Comparison of ENCODE assay signal across 24 mouse cellular contexts in the genomic region with DNA sequence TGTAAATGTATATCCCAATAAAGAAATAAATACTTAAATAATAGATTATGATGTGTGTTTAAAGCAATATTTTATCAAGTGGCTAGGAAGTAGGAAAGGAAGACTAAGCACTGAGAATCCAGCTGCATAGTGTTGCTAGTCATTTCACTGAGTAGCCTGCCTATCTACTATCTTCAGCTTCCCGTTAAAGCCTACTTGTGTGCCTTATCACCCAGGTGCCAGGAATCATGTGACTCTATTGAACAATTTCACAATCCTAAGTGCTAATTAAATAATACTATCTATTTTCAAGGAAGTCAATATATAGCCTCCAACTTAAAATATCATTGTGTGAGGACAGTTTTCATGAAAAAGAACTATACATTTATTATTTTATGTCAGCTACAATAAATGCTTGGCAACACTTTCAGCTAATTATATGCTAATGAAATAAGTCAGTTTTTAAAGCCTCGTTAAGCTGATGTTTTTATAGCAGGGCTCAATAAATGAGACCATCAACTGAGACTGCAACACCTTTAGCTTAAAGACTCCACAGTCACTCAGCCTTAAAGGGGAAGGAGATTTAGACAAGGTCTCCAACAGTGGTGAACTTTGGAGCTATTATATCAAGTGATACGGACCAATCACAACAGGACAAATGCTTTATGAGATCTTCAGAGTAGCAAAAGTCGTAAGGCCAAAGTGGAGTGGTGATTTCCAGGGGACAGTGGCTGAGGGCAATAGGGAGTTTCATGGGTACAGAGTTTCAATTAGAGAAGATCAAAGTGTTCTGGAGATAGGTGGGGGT.
A peak's percentile ranks its signal among the peaks of the same experiment; 100 is the strongest.
DNase-seq lines count a peak whose midpoint lies in the region; ATAC-seq and TF ChIP-seq lines count a peak whose summit lies in the region.
"Had no signal": no experiment of that assay in that cellular context is flagged by ENCODE, and none has a peak within 500 bp of the region (broad histone marks: within the 10 kb centered on the region; RNA-seq: fewer than 3 reads in every experiment).

No protein-coding gene starts in this region.

- TF ChIP-seq EP300 in MEL (IDR thresholded peaks at IDR 0.05; ENCODE audit: low read depth in 1 of 2, low read length in 2 of 2): peak; percentile 39 to 41; a peak in 2 of 4 replicates

- H3K4me1 ChIP-seq in MEL (ENCODE audit: control insufficient read depth in 1 of 2, insufficient read depth in 2 of 2, low read length in 2 of 2): no peaks in the 10 kb centered on the region
- H3K4me1 ChIP-seq in intestine, embryonic 16.5 days (ENCODE audit: control insufficient read depth, insufficient read depth, low read length): no peaks in the 10 kb centered on the region
- H3K4me1 ChIP-seq: embryonic facial prominence, embryonic 10.5 days; embryonic facial prominence, embryonic 13.5 days; forebrain, embryonic 12.5 days; forebrain, embryonic 15.5 days; hindbrain, embryonic 10.5 days; hindbrain, embryonic 13.5 days had no signal

- no peak overlapping the region for H3K4me2 ChIP-seq in intestine, embryonic 16.5 days (ENCODE audit: low read depth, low read length)
- H3K4me2 ChIP-seq: embryonic facial prominence, embryonic 13.5 days; forebrain, embryonic 12.5 days; forebrain, embryonic 15.5 days; heart, embryonic 11.5 days; hindbrain, embryonic 13.5 days had no signal

- H3K79me2 ChIP-seq in MEL (ENCODE audit: control insufficient read depth, insufficient read depth, low read length, poor library complexity): no peaks in the 10 kb centered on the region

- peak; percentile 8 for DNase-seq in 416B (ENCODE audit: low read depth)
- peak; percentile 16 for DNase-seq in MEL (ENCODE audit: low read depth, low spot score)
- DNase-seq in testis, postnatal 14 days (ENCODE audit: low spot score): no peak
- DNase-seq in kidney, adult 18-20 months: no peak
- DNase-seq: adrenal gland, adult 2 months; adrenal gland, postnatal 14 days; cerebellum, adult 11 months; cerebellum, adult 8-10 months; cerebellum, postnatal 10 days; cerebellum, postnatal 36 days; embryo, embryonic 11 days; gastrocnemius, postnatal 36 days; heart, postnatal 36 days had no signal

- no peaks in the 10 kb centered on the region for H3K9me3 ChIP-seq in MEL (replicated peaks; ENCODE audit: insufficient read depth, low read length)
- no peaks in the 10 kb centered on the region for H3K9me3 ChIP-seq in intestine, embryonic 16.5 days (ENCODE audit: control insufficient read depth, low read length)
- H3K9me3 ChIP-seq: embryonic facial prominence, embryonic 10.5 days; embryonic facial prominence, embryonic 13.5 days; forebrain, embryonic 12.5 days; forebrain, embryonic 15.5 days; hindbrain, embryonic 10.5 days; hindbrain, embryonic 13.5 days had no signal

- H3K4me3 ChIP-seq in MEL (ENCODE audit: control insufficient read depth in 1 of 2, insufficient read depth in 1 of 2, low read depth in 2 of 2, low read length in 2 of 2): no peak overlapping the region
- H3K4me3 ChIP-seq in intestine, embryonic 16.5 days (ENCODE audit: low read length): no peak overlapping the region
- H3K4me3 ChIP-seq: embryonic facial prominence, embryonic 10.5 days; embryonic facial prominence, embryonic 13.5 days; erythroblast, embryonic 14.5 days; forebrain, embryonic 12.5 days; forebrain, embryonic 15.5 days; hindbrain, embryonic 10.5 days; hindbrain, embryonic 13.5 days had no signal

- 52% methylated on average over 4 of the region's 4 CpGs for WGBS in intestine, embryonic 16.5 days

- H3K36me3 ChIP-seq in MEL (ENCODE audit: control insufficient read depth in 1 of 2, insufficient read depth in 2 of 2, low read length in 2 of 2): no peaks in the 10 kb centered on the region
- no peaks in the 10 kb centered on the region for H3K36me3 ChIP-seq in intestine, embryonic 16.5 days (ENCODE audit: control insufficient read depth, insufficient read depth, low read length)
- H3K36me3 ChIP-seq: embryonic facial prominence, embryonic 10.5 days; embryonic facial prominence, embryonic 13.5 days; forebrain, embryonic 12.5 days; forebrain, embryonic 15.5 days; hindbrain, embryonic 10.5 days; hindbrain, embryonic 13.5 days had no signal

- no peak for TF ChIP-seq POLR2A in MEL (IDR thresholded peaks at IDR 0.05; ENCODE audit: control insufficient read depth in 1 of 2, insufficient read depth in 1 of 2, low read depth in 1 of 2, low read length in 2 of 2, poor library complexity in 1 of 2)

- no peak overlapping the region for H3K9ac ChIP-seq in MEL (ENCODE audit: control insufficient read depth, low read depth, low read length, poor library complexity, severe bottlenecking)
- no peak overlapping the region for H3K9ac ChIP-seq in intestine, embryonic 16.5 days (ENCODE audit: low read depth, low read length)
- H3K9ac ChIP-seq: embryonic facial prominence, embryonic 13.5 days; forebrain, embryonic 12.5 days; forebrain, embryonic 15.5 days; hindbrain, embryonic 13.5 days had no signal

- no peak for TF ChIP-seq RAD21 in MEL (IDR thresholded peaks at IDR 0.05; ENCODE audit: low read depth, low read length)

- no peak for TF ChIP-seq CTCF in MEL (IDR thresholded peaks at IDR 0.05 in 2 of 3, conservative IDR thresholded peaks at IDR 0.05 in 1 of 3; ENCODE audit: control insufficient read depth in 1 of 3, insufficient read depth in 1 of 3, low read depth in 2 of 3, low read length in 3 of 3, poor library complexity in 1 of 3, severe bottlenecking in 1 of 3)

- no peaks in the 10 kb centered on the region for H3K27me3 ChIP-seq in MEL (ENCODE audit: control insufficient read depth in 1 of 2, insufficient read depth in 2 of 2, low read length in 2 of 2)
- no peaks in the 10 kb centered on the region for H3K27me3 ChIP-seq in intestine, embryonic 16.5 days (replicated peaks; ENCODE audit: control insufficient read depth, insufficient read depth, low read length)
- H3K27me3 ChIP-seq: embryonic facial prominence, embryonic 13.5 days; forebrain, embryonic 12.5 days; forebrain, embryonic 15.5 days; hindbrain, embryonic 13.5 days had no signal

- peak; percentile 94 for ATAC-seq in intestine, embryonic 16.5 days
- no peak for ATAC-seq in megakaryocyte-erythroid progenitor cell, adult 5-6 weeks (replicated peaks; ENCODE audit: low FRiP score, low TSS enrichment, poor library complexity, severe bottlenecking)
- ATAC-seq: forebrain, embryonic 15.5 days; hindbrain, embryonic 16.5 days had no signal

- H3K27ac ChIP-seq in MEL (ENCODE audit: control insufficient read depth, low read depth, low read length): no peak overlapping the region
- peak overlapping the region; percentile 37; the same call in 1 of the 2 replicates for H3K27ac ChIP-seq in intestine, embryonic 16.5 days (ENCODE audit: low read length)
- H3K27ac ChIP-seq: embryonic facial prominence, embryonic 10.5 days; embryonic facial prominence, embryonic 13.5 days; forebrain, embryonic 12.5 days; forebrain, embryonic 15.5 days; hindbrain, embryonic 10.5 days; hindbrain, embryonic 13.5 days had no signal

TF ChIP-seq in MEL, 35 proteins besides CTCF, POLR2A, EP300 and RAD21:
- TF ChIP-seq ELF1 (IDR thresholded peaks at IDR 0.05; ENCODE audit: low read depth, low read length) (no peak), CHD2 (IDR thresholded peaks at IDR 0.05; ENCODE audit: low read length) (no peak), MAZ (IDR thresholded peaks at IDR 0.05; ENCODE audit: low read depth, low read length) (no peak), ZKSCAN1 (IDR thresholded peaks at IDR 0.05; ENCODE audit: low read depth, low read length) (no peak), CHD1 (IDR thresholded peaks at IDR 0.05; ENCODE audit: low read depth, low read length) (no peak), MEF2A (IDR thresholded peaks at IDR 0.05; ENCODE audit: extremely low read depth, insufficient replicate concordance, low read depth, low read length, poor library complexity, severe bottlenecking) (no peak), POLR2AphosphoS2 (IDR thresholded peaks at IDR 0.05; ENCODE audit: low read length) (no peak), TAL1 (IDR thresholded peaks at IDR 0.05; ENCODE audit: low read length) (no peak), MYC (IDR thresholded peaks at IDR 0.05; ENCODE audit: low read depth, low read length) (no peak), ETS1 (IDR thresholded peaks at IDR 0.05; ENCODE audit: low read depth, low read length) (no peak), HCFC1 (IDR thresholded peaks at IDR 0.05; ENCODE audit: low read depth, low read length) (no peak), NRF1 (IDR thresholded peaks at IDR 0.05; ENCODE audit: insufficient read depth, low read depth, low read length, poor library complexity, severe bottlenecking) (no peak), KAT2A (conservative IDR thresholded peaks at IDR 0.05; ENCODE audit: low read depth, low read length) (no peak), USF2 (IDR thresholded peaks at IDR 0.05; ENCODE audit: borderline replicate concordance in 1 of 2, insufficient read depth in 1 of 2, low read depth in 1 of 2, low read length in 2 of 2) (0 out of 4 replicates have a peak, but pooled peaks of 1 of the 2 experiments have one; percentile 5), GABPA (IDR thresholded peaks at IDR 0.05; ENCODE audit: low read depth, low read length) (no peak), GATA1 (IDR thresholded peaks at IDR 0.05; ENCODE audit: low read depth, low read length) (0 out of 2 replicates have a peak, but pooled peaks have one; percentile 14), UBTF (IDR thresholded peaks at IDR 0.05; ENCODE audit: borderline replicate concordance, insufficient read depth, low read depth, low read length) (no peak), TCF12 (IDR thresholded peaks at IDR 0.05; ENCODE audit: low read depth, low read length) (no peak), MAFK (IDR thresholded peaks at IDR 0.05; ENCODE audit: borderline replicate concordance, low read depth, low read length) (no peak), ZNF384 (IDR thresholded peaks at IDR 0.05; ENCODE audit: low read depth, low read length) (no peak), ZC3H11A (IDR thresholded peaks at IDR 0.05; ENCODE audit: low read depth, low read length) (no peak), USF1 (IDR thresholded peaks at IDR 0.05; ENCODE audit: low read depth, low read length) (peak; percentile 74; the same call in 1 of the 2 replicates), E2F4 (IDR thresholded peaks at IDR 0.05; ENCODE audit: borderline replicate concordance, low read depth, low read length) (no peak), MYB (IDR thresholded peaks at IDR 0.05; ENCODE audit: low read depth, low read length) (no peak), SIN3A (IDR thresholded peaks at IDR 0.05; ENCODE audit: low read length) (no peak), SMC3 (IDR thresholded peaks at IDR 0.05; ENCODE audit: low read depth, low read length) (no peak), RCOR1 (IDR thresholded peaks at IDR 0.05; ENCODE audit: low read depth, low read length) (no peak)
TF ChIP-seq in MEL: peak in this region for 3.

Comparison
In these comparisons a context has a peak if more than half of its experiments do, and no peak if none do; other contexts are left out.
1. DNase-seq: peak in 416B (single experiment) and MEL (single experiment); none in testis, postnatal 14 days (single experiment) and kidney, adult 18-20 months (single experiment).